Mouse (Mus musculus): Measurements from ENCODE around the gene Eif4a1. TPM values are rescaled to one million over a fixed set of nuclear protein-coding genes. Genes with fewer than 3 reads are reported as not detected.
"Not testable (repeated sequence)": the region's sequence is repeated elsewhere in the genome, so short reads cannot be mapped to it uniquely, and the experiment has no call there.

Eif4a1 gene
- polyA plus RNA-seq (2017; shearing (Covaris generic)), result 100 to 1,000 TPM; 202 to 297 TPM

DNA sequence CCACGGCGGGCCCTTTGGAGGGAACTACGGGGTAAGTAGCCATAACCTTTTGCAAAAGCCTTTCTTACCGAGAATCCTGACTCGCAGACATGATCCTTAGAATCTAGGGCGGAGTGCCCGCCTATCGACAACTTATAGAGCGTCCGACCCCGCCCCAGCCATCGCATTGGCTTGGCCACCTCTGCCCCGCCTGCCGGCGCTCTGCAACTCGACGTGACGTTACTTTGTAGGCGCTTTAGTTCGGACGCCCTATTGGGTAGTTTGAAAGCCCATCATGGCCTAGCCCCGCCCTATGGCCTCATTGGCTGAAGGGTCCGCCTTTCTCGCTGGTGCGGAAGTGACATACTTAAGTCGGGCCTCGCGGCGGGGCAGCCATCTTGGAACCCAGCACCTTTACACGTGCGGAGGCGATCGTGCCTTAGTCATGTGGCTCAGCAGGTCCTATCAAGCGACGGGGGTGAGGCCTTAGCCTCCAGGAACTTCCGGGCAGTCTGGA is at the start of gene Eif4a1:
Gene Eif4a1, minus strand, starts transcription at position 213 of the 496 bp plus-strand sequence.
- peak; percentile 80 for ATAC-seq

DNA sequence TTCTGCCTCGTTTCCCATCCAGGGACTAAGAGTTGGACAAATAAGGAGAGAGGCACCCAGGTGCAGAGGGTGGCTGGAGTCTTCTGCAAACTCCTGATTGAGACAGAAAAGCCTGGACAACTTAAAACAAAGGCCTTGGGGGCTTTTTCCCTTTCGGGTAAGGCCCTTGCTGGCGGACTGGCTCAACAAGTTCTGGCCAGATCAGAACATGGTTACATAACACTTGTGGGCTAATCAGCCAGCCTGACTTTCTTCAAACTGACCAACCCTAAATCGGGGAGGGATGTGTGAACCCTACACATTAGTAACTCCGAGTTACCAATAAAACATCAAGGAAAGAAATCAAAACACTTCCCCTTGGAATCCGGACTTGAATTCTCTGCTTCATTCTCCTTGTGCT is 48.6 kb upstream of the Eif4a1 start:
- no peak for ATAC-seq

DNA sequence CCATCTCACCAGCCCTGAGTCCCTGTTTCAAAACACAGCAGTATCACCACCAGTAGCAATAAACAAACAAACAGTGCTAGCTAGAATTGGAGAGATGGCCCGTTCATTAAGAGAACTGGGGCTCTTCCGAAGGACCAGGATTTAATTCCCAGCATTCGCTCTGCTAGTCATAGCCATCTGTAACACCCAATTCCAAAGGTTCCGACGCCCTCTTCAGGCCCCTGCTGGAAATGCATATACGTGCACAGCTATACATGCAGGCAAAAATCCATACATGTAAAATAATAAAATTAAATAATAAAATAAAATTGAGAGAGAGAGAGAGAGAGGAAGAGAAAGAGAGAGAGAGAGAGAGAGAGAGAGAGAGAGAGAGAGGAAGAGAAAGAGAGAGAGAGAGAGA is 47.2 kb upstream of the Eif4a1 start:
- ATAC-seq, result no peak

DNA sequence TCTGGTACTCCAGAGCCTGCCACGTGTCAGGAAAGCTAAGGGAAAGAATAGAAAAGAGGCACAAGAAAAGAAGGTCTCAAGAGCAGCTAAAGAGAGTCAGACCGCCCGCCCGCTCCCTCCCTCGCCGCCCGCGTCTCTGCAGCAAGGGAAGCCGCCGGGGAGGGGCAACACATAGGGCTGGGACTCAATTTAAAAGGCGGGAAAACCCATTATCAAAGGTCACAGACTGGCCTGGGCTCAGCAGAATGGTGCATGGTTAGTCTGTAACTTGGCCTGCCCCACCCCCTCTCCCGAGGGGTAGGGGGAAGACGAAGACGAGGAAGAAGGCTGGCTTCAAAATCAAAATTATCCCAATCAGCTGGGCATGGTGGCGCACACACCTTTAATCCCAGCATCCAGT is 46.4 kb upstream of the Eif4a1 start:
- no peak for ATAC-seq

DNA sequence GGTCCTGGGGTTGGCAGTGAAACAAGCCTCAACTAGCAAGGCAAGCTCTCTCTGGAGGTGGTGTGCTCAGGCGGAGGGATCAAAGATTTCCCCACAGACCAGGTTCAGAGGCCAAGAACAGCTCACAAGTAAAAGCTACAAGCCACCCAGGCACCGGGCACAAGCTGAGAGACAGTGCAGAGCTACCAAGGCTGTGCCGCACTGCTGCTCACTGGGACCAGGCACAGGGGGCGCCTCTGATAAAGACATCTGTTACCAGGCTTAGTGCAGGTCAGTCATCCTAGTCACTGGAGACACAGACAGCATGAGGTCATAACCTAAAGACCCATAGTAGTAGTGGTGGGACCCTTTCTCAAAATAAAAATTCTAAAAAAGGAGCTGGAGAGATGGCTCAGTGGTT is 44.7 kb upstream of the Eif4a1 start:
- no peak for ATAC-seq

DNA sequence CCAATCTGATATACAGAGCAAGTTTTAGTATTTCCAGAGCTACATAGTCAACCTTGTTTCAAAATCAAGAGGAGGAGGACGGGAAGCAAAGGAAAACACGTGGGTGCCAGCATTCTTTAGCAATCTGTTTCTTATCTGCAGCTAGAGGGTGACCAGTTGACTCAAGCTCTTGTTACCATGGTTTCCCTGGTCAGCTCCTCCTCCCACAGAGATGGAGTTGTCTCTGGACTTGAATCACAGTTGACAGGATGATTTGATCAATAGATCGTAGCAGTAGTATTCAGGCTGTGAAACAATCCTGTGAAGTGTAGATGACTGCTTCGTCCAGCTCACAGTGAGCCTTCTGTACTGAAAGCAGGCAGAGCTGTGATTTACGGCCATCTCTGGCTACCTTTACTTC is 43.7 kb upstream of the Eif4a1 start:
- no peak for ATAC-seq

DNA sequence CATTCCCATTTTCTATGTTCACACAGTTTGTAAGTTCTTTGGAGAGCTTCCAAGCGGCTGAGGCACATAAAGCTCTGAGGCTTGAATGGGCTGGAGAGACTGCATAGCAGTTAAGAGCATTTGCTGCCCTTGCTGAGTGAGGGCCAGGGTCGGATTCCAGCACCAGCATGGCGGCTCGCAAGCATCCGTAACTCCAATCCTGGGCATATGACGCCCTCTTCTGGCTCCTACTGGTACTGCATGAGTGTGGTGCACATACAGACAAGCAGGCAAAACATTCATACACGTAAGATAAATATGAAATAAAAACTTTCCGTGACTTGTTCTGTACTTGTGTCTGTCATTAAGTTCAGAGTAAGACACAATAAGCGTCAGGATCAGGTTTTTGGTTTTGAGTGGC is 43.3 kb upstream of the Eif4a1 start:
- ATAC-seq, result no peak

DNA sequence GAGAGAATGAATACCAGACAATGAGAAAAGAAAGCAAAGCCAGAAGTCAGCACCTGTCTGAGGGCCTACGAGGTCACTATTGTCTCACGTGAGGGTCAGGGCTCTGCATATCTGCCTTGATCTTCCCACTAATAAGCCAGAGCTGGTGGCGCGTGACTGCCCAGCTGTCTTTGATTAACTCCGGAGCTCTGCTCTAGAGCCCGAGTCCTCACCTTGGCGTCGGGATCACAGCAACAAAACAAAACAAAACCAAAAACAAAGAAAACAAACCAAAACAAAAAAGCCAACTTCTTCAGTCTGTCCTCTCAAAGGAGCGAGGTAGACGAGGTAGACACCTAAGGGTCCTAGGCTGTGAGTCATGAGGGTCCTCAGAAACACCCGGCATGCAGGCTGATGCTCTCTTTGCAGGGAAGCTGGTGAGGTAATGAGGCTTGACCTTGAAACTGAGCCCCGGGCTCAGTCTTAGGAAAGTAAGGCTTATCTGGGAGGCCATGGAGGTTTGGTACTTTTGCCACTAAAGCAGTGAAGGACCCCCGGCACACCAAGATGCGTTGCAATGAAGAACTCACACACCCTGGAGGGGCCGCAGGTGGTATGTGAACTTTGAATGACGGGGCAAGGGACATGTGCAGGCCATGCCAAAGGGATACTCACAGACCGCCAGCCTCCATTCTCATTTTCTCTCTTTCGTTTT is 42.6 kb upstream of the Eif4a1 start:
- ATAC-seq, result no peak

DNA sequence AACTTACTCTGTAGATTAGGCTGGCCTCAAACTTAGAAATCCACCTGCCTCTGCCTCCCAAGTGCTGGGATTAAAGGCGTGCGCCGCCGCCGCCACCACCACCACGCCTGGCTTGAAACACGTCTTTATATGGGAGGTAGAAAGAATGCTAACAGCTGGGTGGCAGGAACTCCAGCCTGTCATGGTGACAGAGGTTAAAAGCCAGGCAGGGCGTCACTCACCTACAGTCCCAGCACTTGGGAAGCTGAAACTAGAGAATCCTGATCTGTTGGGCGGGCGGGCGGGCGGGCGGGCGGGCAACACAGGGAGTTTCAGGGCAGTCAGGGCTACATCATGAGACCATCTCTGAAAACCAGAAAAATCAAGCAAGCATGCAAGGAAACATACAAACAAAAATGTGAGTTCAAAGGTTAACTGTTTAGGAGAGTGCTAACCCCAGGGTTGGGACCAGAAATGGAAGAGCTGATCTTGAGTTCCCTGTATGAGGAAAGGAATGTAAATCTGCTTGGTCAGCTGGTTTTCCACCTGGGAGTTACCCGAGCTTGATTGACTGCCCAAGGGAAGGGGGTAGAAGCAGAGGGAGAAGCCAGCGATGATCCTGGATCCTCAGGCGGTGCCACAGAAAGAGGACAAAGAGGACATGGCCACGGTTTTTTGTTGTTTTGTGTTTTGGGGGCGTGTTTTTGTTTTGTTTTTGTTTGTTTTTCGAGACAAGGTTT is 40.9 kb upstream of the Eif4a1 start:
- no peak for ATAC-seq

DNA sequence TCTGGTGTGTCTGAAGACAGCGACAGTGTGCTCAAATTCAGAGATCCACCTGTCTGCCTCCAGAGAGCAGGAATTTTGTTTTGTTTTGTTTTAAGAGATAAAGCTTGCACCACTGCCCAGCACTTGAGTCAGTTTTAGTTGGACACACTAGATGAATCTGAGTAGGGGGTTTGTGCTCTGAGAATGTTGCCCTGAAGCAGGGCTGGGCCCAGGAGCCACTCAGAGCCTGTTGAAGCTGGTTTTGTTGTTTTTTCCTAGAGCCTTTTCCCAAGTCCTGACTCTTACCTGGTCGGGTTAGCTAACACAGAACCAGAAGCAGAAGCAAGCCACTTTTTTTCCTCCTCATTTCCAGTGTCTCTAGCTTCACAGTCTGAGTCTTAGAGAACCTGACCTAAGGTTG is 38.9 kb upstream of the Eif4a1 start:
- no peak for ATAC-seq

DNA sequence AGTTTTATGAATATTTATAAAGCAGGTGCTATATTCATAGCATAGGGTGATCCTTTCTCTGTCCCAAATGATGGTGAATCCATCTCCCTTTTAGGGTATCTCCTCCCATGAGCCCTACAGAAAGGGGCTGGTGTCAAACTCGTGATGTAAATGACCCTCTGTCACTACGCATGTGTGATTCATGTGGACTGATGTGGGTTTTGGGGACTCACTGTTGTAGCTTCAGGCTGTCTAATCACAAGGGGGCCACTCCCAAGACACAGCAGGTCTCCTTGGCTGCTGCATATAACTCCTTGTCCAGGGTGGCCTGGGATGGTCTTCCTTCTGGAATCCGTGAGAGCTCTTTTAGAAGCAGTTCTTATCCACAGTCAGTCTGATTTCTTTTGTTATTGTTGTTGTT is 38.2 kb upstream of the Eif4a1 start:
- no peak for ATAC-seq

DNA sequence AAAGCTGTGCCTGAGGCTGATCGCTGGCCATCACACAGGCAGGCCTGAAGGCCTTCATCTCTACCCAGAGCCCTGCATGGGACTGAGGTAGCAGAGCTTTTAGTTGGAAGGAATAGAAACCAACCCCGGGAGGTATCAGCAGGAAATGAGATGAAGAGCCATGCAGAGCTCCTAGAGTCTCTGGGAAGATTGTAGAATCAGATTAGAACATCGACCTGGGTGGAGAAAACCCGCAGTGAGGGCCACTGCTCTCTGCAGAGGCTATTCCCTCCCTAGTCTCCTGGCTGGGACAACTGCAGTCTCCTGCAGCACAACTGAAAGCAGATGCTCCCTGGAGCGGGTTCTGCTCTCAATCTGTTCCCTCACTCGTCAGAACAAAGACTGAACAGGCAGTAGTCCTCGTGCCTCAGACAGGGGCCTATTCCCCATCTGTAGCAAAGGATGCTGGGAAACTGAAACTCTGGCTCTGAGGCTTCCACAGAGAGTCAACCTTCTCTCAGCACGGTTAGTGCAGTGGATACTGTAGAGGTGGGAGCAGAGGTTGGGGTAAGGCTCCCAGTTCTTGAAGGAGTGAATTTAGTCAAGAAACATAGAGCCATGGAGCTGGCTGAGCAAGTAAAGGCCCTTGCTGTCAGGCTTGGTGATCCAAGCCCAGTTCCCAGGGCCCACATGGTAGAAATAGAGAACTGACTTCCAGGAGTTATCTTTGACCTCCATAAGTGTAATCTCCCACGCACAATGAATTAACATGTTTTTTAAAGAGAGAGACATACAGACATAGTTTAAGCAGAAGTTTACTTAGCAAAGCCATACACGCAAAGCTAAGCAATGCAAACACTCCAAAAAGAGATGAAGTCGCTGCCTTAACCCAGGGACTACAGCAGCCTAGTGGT is 37.6 kb upstream of the Eif4a1 start:
- ATAC-seq, result no peak

DNA sequence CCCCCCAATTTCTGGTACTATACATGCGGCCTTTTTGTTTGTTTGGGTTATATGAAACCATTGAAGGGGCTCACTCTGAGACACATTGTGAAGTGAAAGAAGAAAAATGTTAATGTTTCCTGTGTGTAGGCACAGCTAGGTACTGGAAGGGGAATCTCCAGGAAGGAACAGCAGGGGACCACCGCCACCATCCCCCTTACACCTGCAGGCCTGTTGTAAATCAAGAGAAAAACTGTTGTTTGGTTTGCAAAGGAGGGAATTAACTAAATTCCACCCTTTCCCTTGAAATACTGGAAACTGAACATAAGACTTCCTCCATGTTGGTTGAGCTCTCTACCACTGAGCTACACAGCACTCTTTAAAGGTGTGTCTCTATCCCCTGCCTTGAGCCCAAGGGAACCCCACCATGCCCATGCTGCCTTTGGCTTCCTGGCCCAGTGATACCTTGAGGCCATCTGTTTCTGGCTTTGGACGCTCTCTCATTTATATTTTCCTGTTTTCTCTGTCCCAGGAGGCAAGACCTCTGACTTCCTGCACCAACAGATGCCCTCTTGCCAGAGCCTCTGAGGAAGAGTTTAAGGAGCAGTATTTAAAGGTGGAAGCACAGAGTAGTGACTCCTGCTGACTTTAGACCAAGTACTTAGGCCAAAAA is 36.5 kb upstream of the Eif4a1 start:
- ATAC-seq, result no peak

DNA sequence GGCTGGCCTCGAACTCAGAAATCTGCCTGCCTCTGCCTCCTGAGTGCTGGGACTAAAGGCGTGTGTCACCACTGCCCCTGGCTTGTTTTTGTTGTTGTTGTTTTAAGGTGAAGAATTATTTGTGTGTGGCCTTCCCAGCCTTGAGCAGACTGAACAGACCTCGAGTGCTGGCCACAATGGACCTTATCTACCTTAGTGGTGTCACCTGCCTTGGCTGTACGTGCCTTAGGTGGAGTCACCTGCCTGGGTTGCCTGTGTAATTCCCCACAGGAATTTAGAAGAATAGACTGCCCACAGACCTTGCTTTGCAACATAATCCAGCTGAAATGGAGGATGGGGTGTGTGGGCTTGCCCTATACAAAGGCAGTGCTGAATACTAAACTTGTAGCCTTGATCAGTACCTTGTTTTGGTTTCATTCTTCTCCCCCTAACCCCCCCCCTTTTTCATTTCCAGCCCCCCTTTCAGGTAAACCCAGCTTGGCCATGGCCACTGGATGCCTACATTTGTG is 35.7 kb upstream of the Eif4a1 start:
- ATAC-seq, result no peak

DNA sequence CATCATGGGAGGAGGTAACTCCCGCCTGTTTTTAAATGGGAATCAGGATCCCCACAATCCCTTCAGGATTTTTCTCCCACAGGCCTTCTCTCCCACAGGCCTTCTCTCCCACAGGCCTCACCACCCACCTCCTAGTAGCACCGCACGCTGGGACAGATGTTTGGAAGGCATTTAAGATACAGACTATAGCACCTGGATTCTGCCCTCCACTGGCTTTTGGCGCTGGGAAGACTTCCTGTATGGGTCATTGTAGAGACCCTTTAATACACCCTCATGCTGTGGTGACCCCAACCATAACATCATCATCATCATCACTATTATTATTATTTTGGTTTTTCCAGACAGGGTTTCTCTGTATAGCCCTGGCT is 35.2 kb upstream of the Eif4a1 start:
- no peak for ATAC-seq

DNA sequence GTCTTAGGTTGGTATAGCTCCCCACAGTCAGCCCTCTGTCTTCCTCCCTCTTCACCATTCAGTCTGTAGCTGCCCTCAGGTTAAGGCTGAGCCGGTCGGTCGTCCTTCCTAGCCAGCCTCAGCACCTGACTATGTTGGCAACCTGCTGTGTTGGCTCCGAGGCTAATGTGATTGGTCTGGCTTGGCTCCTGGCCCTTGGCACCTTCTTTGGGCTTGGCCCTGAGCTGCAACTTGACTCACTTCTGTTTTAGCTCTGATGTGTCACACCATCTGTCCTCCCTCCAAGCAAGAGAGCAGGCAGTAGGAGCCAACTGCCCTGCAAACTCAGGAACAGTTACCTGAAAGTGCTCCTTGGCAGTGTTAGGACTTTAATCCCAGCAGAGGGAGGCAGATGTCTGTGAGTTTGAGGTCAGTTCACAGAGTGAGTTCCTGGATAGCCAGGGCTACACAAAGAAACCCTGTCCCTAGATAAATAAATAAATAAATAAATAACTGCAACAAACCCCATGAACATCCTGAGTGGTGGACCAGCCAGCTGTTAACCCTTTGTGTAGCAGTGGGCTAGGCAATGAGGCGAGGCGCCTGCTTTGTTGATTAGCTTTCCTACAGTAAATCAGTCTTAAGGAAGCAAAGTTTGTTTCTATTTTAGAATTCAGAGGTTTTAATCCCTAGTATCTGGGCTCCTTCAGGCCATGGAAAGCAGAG is 34.7 kb upstream of the Eif4a1 start:
- ATAC-seq, result no peak

DNA sequence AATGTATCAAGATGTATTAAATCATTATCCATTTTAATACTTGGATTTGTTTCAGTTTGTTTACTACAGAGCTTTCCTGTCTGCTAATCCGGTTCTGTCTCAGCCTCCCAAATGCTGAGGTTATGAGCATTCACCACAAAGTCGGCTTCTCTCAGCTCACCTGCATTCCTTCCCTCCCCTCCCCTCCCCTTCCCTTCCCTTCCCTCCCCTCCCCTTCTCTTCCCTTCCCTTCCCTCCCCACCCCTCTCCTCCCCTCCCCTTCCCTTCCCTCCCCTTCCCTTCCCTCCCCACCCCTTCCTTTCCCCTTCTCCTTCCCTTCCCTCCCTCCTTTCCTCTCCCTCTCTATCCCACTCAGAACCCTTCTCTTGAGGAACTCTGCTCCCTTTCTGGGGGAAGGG is 32.4 kb upstream of the Eif4a1 start:
- no peak for ATAC-seq

DNA sequence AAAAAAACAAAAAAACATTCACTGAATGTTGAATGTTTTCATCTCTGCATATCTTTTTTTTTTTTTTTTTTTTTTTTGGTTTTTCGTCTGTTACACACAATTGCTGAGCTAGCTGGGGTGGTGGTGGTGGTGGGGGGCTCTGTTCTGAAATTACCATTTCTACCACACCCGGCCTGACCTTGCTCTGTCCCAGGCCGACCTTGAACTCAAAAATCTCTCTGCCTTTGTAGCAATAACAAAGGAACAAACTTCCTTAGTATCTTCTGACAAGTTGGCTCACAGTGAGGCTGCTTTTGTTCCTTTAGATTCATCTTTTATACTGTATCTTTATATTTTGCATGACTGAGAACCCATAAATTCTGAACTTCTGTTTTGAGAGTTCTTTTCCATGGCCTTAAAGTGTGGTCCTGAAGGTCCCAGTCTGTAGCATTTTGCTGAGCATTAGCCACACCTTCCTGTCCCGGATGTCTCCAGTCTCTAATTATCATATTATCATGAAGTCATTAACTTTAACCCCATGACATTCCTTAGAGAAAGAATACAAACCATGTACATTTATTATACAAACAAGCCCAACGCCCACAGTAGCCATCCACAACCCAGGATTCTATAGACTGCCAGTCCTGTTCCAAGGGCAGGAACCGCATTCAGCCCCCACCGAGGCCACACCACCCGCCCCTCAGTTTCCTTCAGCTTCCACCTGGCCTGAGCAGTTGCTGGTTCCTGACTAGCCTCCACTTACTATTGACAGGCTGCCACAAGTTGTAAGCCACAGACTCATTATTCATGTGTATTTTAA is 31.8 kb upstream of the Eif4a1 start:
- no peak for ATAC-seq

DNA sequence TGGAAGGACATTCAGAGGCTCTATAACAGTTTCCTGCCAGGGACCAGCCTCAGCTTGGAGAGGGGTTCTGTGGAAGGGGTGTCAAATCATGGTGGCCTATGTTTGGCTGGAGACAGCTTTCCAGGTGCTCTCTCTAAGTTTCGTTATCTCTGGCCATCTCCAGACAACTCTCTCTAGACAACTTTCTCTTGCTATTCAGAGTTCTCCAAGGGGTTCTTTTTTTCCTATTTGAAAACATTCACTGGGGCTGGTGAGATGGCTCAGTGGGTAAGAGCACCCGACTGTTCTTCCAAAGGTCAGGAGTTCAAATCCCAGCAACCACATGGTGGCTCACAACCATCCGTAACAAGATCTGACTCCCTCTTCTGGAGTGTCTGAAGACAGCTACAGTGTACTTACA is 31.2 kb upstream of the Eif4a1 start:
- ATAC-seq, result not testable (repeated sequence)

DNA sequence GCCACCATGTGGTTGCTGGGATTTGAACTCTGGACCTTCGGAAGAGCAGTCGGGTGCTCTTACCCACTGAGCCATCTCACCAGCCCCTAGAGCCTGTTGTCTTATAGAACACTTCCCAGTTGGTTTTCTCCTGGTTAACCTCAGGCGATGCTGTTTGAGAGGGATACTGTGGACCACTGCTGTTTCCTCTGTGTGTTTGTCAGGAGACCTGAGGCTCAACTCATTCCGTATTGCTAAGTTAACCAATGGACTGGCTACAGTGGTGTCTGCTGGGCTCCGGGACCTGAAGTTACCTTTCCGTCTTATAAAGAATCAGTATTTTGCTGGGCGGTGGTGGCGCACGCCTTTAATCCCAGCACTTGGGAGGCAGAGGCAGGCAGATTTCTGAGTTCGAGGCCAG is 30.7 kb upstream of the Eif4a1 start:
- ATAC-seq, result not testable (repeated sequence)

DNA sequence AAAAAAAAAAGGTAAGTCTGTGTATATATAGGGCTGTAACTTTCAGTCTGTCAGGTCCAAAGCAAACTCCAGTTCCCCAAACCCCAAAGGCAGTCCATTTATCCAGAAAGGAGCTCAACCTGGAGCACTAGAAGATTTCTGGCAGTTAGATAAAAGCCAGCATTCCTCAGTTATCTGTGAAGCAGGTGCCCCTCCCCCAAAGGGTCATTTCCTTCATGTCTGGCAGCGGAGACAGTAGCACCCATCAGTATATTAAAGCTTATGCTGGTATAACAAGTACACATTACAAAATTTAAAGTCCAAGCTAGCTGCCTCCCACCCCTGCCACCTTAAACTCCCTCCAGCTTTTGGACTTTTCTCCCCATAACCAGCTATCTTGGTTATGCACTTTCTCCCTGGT is 27.4 kb upstream of the Eif4a1 start:
- ATAC-seq, result no peak

All from activated CD4-positive, CD25-positive, alpha-beta regulatory T cell, adult 4 months (primary cell).